Mouse (Mus musculus): ENCODE results near the gene Clpb. TPM values are rescaled to one million over a fixed set of nuclear protein-coding genes. Genes with fewer than 3 reads are reported as not detected.
A peak's percentile ranks its signal among the peaks of the same experiment; 100 is the strongest.

Gene Clpb
- total RNA-seq, 1 experiment from 2014 or later, result 97.0 TPM

GRCm38 (mm10) chr7:101725081-101725480, 61.6 kb downstream of the Clpb start:
- peak; percentile 64 for DNase-seq

GRCm38 (mm10) chr7:101726980-101727379, 63.5 kb downstream of the Clpb start:
- DNase-seq, result no peak

DNA sequence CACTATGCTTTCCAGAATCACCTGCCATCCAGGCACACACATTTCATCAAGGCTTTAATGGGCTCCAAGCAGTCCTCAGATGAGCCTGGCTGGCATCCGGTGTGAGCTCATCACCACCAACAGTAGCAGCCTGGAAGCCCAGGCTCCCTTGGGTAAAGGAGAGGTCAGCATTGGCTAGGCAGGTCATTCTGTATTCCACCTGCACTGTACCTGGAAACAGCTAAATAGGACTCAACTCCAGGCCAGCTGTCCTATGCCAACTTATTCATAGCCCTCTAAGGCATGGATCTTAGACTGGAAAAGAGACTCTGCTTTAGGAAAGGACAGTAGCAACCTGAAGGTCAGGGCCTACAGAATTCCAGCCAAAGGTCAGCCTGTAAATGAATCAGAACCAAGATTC, 68.7 kb downstream of the Clpb start:
- DNase-seq, result peak; percentile 30

- DNase-seq, result no peak
Measured at GRCm38 (mm10) chr7:101733042-101733441, 69.6 kb downstream of the Clpb start.

GRCm38 (mm10) chr7:101735297-101735696, 71.9 kb downstream of the Clpb start:
- DNase-seq, result no peak

DNA sequence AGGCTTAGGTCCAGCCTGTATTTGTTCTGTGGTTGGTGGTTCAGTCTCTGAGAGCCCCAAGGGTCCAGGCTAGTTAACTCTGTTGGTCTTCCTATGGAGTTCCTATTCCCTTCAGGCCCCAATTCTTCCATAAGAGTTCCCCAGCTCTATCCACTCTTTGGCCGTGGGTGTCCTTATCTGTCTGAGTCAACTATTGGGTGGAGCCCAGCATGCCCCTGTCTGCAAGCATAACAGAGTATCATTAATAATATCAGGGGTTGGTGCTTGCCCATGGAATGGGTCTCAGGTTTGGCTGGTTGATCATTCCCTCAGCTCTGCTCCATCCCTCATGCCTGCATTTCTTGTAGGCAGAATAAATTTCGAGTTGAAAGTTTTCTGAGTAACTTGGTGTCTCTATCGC, 74.3 kb downstream of the Clpb start:
- peak; percentile 20 for DNase-seq

- DNase-seq, result peak; percentile 73
Measured at GRCm38 (mm10) chr7:101739602-101740001, 76.2 kb downstream of the Clpb start.

- no peak for DNase-seq
Measured at GRCm38 (mm10) chr7:101743487-101743886, 80.1 kb downstream of the Clpb start.

- no peak for DNase-seq
Measured at GRCm38 (mm10) chr7:101746559-101747334, 83.3 kb downstream of the Clpb start.

- DNase-seq, result no peak
Measured at GRCm38 (mm10) chr7:101750268-101750667, 86.8 kb downstream of the Clpb start.

- DNase-seq, result no peak
Measured at GRCm38 (mm10) chr7:101752346-101752745, 88.9 kb downstream of the Clpb start.

DNA sequence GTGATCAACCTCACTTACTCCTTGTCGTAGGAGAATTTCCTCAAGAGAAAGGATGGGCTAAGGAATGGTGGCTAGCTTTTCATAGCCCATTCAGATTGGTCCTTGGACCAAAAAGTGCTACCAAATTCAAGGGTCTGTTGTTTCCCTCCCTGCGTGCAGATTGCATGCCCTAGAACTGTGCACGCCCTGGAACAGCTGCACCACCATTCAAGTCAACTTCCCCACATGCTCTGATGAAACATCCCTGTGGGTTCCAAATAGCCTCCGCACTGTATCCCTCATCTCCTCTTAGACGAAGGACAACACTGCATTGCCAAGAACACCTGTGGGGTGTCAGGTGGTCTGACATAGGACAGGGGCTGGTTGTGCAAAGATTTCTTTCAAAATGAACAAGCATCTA, 90.1 kb downstream of the Clpb start:
- DNase-seq, result no peak

DNA sequence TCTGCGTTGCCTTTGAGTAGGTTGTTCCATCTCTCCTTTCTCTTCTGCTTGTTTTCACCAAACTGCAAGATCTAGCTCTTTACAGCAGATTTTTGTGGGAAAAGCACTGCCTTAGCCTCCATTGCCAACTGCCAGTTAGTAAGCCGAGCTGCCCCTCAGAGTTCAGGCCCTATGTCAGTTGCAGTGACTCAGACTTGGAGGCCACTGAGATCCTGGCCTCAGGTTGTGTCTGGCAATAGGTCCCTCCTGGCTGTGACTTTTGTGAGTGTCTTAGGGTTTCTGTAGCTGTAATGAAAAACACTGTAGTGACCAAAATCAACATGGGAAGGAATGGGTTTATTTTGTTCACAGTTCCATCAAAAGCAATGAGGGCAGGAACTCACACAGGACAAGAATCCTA, 91.0 kb downstream of the Clpb start:
- peak; percentile 24 for DNase-seq

GRCm38 (mm10) chr7:101755301-101755700, 91.9 kb downstream of the Clpb start:
- peak; percentile 32 for DNase-seq

- DNase-seq, result peak; percentile 62
Measured at GRCm38 (mm10) chr7:101761899-101762780, 98.7 kb downstream of the Clpb start.

GRCm38 (mm10) chr7:101767335-101767907, 104.0 kb downstream of the Clpb start:
- no peak for DNase-seq

GRCm38 (mm10) chr7:101770051-101770450, 106.6 kb downstream of the Clpb start:
- no peak for DNase-seq

DNA sequence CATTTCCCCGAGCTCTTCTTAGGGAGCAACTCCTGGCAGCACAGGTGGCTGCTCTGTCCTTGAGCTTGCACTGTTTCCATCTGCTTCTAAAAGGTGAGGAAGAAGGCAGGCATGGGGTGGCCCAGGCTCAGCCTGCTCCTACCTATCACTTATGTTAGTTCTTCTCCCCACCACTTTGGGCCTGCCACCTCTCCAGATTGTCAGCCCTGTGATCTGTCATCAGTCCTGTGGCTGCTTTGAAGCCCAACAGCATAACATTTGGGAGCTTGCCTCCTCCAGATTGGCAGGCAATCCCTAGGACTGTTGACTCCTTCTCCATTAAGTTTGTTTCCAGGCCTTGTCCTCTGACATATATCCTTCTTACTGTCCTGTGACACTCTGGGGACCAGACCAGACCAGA, 108.2 kb downstream of the Clpb start:
- DNase-seq, result no peak

DNA sequence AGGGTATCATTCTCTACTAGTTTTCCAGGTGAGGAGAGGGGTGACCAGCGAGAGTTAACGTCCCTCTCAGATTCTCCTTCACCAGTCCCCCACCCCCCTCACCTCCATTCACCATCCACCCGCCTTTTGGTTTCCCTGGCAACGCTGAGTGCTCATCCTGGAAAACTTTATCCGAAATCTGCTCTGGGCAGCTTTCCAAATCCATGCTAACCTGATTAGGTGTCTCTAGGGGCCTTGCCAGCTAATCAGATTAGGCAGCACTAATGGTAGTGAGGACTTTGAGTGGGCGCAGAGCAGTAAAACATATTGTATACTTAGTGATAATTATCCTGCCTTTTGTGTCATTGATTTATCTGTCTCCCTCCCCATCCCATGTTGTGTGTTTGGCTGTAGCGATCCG, 109.3 kb downstream of the Clpb start:
- peak; percentile 65 for DNase-seq

GRCm38 (mm10) chr7:101777053-101777452, 113.6 kb downstream of the Clpb start:
- DNase-seq, result no peak

DNA sequence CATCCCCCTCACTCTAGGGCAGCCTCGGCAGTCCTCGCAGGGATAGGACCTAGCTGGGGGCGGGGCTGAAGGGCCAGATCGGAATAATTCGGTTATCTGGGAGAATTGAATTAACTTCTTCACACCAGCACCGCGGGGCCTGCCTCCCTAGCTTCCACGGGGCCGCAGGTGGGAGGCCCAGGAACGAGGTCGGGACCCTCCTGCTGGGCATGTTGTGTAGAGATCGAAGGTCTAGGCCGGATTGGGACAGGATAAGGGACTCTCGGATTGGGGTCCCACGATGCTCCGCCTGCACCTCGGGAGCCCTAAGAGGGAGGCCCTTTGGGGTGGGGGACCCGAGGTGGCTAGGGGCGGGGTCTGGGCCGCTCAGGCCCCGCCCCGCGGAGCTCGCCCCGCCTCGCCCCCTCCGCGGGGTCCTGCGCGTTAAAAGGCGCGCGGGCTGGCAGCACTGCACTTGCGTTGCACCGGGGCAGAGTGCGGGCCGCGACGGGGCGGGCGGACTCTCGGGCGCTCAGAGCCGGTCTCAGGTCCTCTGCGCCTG, 154.5 kb downstream of the Clpb start, which contains the start of gene Phox2a:
TSS of gene Phox2a (plus strand) at position 453 of the 541 bp plus-strand sequence.
- peak; percentile 58 for DNase-seq

- DNase-seq, result no peak
Measured at GRCm38 (mm10) chr7:101820295-101821030, 157.0 kb downstream of the Clpb start.

Data from adrenal gland, postnatal 14 days (tissue).